Mouse (Mus musculus): ENCODE measurements around the gene Ntf3.

Ntf3 gene

GRCm38 (mm10) chr6:126106051-126106797 lies 60.5 kb downstream of the Ntf3 start:
- DNase-seq (ENCODE audit: extremely low spot score): no peak

- no peak for DNase-seq (ENCODE audit: extremely low spot score)
Observed at GRCm38 (mm10) chr6:126105083-126105740, 61.5 kb downstream of the Ntf3 start.

- DNase-seq (ENCODE audit: extremely low spot score): no peak
Observed at GRCm38 (mm10) chr6:126102571-126102970, 64.1 kb downstream of the Ntf3 start.

GRCm38 (mm10) chr6:126102007-126102406 lies 64.7 kb downstream of the Ntf3 start:
- DNase-seq (ENCODE audit: extremely low spot score): no peak

- DNase-seq (ENCODE audit: extremely low spot score): no peak
Observed at GRCm38 (mm10) chr6:126100579-126100978, 66.1 kb downstream of the Ntf3 start.

- no peak for DNase-seq (ENCODE audit: extremely low spot score)
Observed at GRCm38 (mm10) chr6:126097471-126097870, 69.2 kb downstream of the Ntf3 start.

- DNase-seq (ENCODE audit: extremely low spot score): no peak
Observed at GRCm38 (mm10) chr6:126096085-126096484, 70.6 kb downstream of the Ntf3 start.

- DNase-seq (ENCODE audit: extremely low spot score): no peak
Observed at GRCm38 (mm10) chr6:126095041-126095440, 71.7 kb downstream of the Ntf3 start.

GRCm38 (mm10) chr6:126092026-126092425 lies 74.7 kb downstream of the Ntf3 start:
- DNase-seq (ENCODE audit: extremely low spot score): no peak

- DNase-seq (ENCODE audit: extremely low spot score): no peak
Observed at GRCm38 (mm10) chr6:126090063-126090462, 76.6 kb downstream of the Ntf3 start.

- no peak for DNase-seq (ENCODE audit: extremely low spot score)
Observed at GRCm38 (mm10) chr6:126088489-126089265, 78.0 kb downstream of the Ntf3 start.

GRCm38 (mm10) chr6:126086321-126086950 lies 80.3 kb downstream of the Ntf3 start:
- peak; percentile 7 for DNase-seq (ENCODE audit: extremely low spot score)

- DNase-seq (ENCODE audit: extremely low spot score): no peak
Observed at GRCm38 (mm10) chr6:126080531-126080930, 86.2 kb downstream of the Ntf3 start.

- no peak for DNase-seq (ENCODE audit: extremely low spot score)
Observed at GRCm38 (mm10) chr6:126057706-126058105, 109.0 kb downstream of the Ntf3 start.

- no peak for DNase-seq (ENCODE audit: extremely low spot score)
Observed at GRCm38 (mm10) chr6:126053136-126053535, 113.6 kb downstream of the Ntf3 start.
